Mouse (Mus musculus) intestine, embryonic 14.5 days (tissue): Measurements from ENCODE around the gene Usp44. TPM values are rescaled to one million over a fixed set of nuclear protein-coding genes. Genes with fewer than 3 reads are reported as not detected.
"Not testable (repeated sequence)": the region's sequence is repeated elsewhere in the genome, so short reads cannot be mapped to it uniquely, and the experiment has no call there.

Experiments
- ATAC-seq: fragments of 200-750 bp; cut with Nextera tagmentation; replicated peaks from 2 replicates; pipeline ENCODE4 v1.8.0; 2017; ENCODE audit warnings: low read depth, moderate number of reproducible peaks, moderate TSS enrichment, moderate library complexity; ENCODE audit not compliant: low FRiP score, low TSS enrichment
- DNase-seq: peaks from one replicate; pipeline ENCODE4 v3.0.0-alpha.2; 2018; ENCODE audit warnings: low spot score
- H3K27ac ChIP-seq: fragments of 300-500 bp; sonication (generic); 2 replicates; pipeline ENCODE4 v1.5.1; 2014; ENCODE audit warnings: low read depth, mild to moderate bottlenecking, control low read depth
- H3K27me3 ChIP-seq: fragments of 300-500 bp; sonication (generic); replicated peaks from 2 replicates; pipeline ENCODE4 v1.6.1; 2014; ENCODE audit warnings: low read length, control low read depth; ENCODE audit not compliant: control insufficient read depth, insufficient read depth
- H3K36me3 ChIP-seq: fragments of 300-500 bp; sonication (generic); 2 replicates; pipeline ENCODE4 v1.6.1; 2014; ENCODE audit warnings: low read length, control low read depth; ENCODE audit not compliant: control insufficient read depth, insufficient read depth
- H3K4me1 ChIP-seq: fragments of 300-500 bp; sonication (generic); replicated peaks from 2 replicates; pipeline ENCODE4 v1.6.1; 2014; ENCODE audit warnings: low read length, control low read depth, mixed read lengths; ENCODE audit not compliant: control insufficient read depth, insufficient read depth
- H3K4me2 ChIP-seq: fragments of 300-500 bp; sonication (generic); 2 replicates; pipeline ENCODE4 v1.6.1; 2014; ENCODE audit warnings: low read length
- H3K4me3 ChIP-seq: fragments of 300-500 bp; sonication (generic); 2 replicates; pipeline ENCODE4 v1.5.1; 2014; ENCODE audit warnings: low read depth, low read length, control low read depth, mixed read lengths
- H3K9ac ChIP-seq: fragments of 300-500 bp; sonication (generic); 2 replicates; pipeline ENCODE4 v1.6.1; 2014; ENCODE audit warnings: mild to moderate bottlenecking, low read length
- H3K9me3 ChIP-seq: fragments of 300-500 bp; sonication (generic); 2 replicates; pipeline ENCODE4 v1.6.1; 2016; ENCODE audit warnings: low read length, control low read depth; ENCODE audit not compliant: control insufficient read depth
- WGBS: fragments of 180-500 bp; shearing (Covaris S2); extraction: QIAGEN DNeasy Blood & Tissue Kit; methylation state at CpG from one replicate; pipeline ENCODE4 v1.1.7; 2014; 5-methylcytosine and 5-hydroxymethylcytosine counted together
- polyA plus RNA-seq: library from polyadenylated mRNA; unstranded; fragments of >200 nt; fragmentation: Nextera tagmentation; extraction: Ambion mirVana; gene quantifications from 2 replicates; pipeline ENCODE4 v1.2.1, GENCODE M21; 2014

The Usp44 gene
- polyA plus RNA-seq: 0.38 and 0.86 TPM in 2 replicates

DNA sequence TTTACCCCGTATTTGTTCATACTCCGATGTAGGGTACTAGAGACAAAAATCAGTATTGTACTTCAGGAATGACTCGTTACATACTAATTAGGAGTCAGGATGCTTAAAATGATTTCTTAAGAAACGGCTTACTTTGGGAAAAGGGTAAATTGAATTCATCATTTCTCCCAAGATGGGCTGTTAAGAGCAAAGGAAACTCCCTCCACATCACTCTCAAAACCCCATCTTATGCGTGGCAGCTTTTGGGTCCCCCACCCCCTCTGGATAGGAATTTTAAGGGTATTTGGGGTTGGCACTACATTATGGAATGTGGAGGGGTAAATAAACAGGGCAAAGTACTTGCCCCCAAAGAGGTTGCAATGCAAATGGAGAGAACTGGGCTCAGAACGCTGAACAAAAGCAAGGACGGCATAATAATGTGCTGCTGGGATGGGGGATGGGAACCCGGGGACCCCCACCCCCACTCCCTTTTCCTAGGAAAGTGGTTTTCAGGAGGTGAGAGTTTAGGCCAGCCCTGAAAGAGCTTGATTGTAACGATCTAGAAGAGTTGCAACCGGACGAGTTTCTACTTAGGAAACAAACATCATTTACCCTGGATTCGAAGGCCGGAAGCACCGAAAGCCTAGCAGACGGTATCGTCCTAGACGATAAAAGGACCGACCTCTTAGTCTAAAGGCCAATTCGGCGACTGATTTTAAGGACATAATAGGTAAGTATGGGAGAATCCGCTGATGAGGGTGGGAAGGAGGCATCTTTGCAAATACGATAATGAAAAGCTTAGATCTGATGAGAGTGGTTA, at the start of gene Usp44:
TSS of gene Usp44 (plus strand) at position 625 of the 799 bp plus-strand sequence.
- H3K4me2 ChIP-seq: peak within 1 kb of the TSS; percentile 14
- WGBS: 8% methylated on average over 22 of the region's 22 CpGs
- H3K4me3 ChIP-seq: no peak within 1 kb of the TSS; the same call in 1 of the 2 replicates
- DNase-seq (no peak), ATAC-seq (no peak)
- no peaks in the 10 kb centered on the region for H3K36me3 ChIP-seq
- H3K9ac ChIP-seq: no peak within 1 kb of the TSS
- peaks cover 65% of the 10 kb centered on the region for H3K27me3 ChIP-seq
- no peaks in the 10 kb centered on the region for H3K9me3 ChIP-seq
- no peak within 1 kb of the TSS for H3K27ac ChIP-seq
- H3K4me1 ChIP-seq: peaks cover 4% of the 10 kb centered on the region; the same call in 1 of the 2 replicates

DNA sequence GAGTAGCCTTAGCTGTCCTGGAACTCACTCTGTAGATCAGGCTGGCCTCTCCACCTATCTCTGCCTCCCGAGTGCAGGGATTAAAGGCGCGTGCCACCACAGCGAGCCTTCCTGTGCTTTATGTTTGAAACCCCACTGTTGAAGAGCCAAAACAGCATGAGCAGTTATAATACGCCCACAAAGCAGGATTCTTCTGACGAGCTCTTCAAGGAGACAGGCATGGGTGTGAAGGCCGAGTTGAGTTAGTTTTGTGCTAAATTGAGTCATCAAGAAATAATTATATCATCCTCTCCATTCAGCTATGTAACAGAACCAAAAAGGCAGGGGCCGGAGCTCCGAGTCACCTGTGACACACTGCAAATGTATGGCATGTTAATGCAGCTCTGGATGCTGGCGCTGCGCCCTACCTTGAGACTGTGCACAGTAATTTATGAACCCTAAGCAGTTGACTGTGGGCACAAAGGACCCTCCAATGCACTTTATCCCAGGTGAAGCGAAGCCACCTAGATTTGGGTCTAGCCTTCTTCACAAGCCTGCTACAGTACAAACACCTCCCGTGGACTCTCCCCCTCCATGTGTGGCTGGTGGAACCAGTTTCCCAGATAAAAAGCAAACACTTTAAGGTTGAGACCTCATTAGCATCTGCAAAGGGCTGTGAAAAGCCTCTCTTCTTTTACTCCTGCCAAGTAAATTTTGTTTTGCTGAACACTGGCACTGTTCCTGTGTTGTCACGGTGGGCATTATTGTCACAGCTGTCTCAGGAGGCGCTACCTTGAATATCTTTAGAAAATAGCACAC, 47.9 kb upstream of the Usp44 start:
- H3K27ac ChIP-seq: no peak overlapping the region
- no peaks in the 10 kb centered on the region for H3K27me3 ChIP-seq
- H3K4me3 ChIP-seq: no peak overlapping the region
- no peaks in the 10 kb centered on the region for H3K4me1 ChIP-seq
- no peaks in the 10 kb centered on the region for H3K36me3 ChIP-seq
- no peak for DNase-seq
- WGBS: 75% methylated on average over 15 of the region's 15 CpGs
- H3K9ac ChIP-seq: no peak overlapping the region
- no peak for ATAC-seq
- no peak overlapping the region for H3K4me2 ChIP-seq
- no peaks in the 10 kb centered on the region for H3K9me3 ChIP-seq

- Histone ChIP-seq H3K4me3 (no peak overlapping the region), H3K27ac (no peak overlapping the region), H3K9me3 (no peaks in the 10 kb centered on the region), H3K27me3 (no peaks in the 10 kb centered on the region), H3K4me1 (no peaks in the 10 kb centered on the region; the same call in 1 of the 2 replicates), H3K9ac (no peak overlapping the region), H3K36me3 (no peaks in the 10 kb centered on the region), H3K4me2 (no peak overlapping the region)
- no peak for DNase-seq
- WGBS: 70% methylated on average over 8 of the region's 8 CpGs
- ATAC-seq: no peak
Observed at GRCm38 (mm10) chr10:93799711-93800362, 31.5 kb upstream of the Usp44 start.

DNA sequence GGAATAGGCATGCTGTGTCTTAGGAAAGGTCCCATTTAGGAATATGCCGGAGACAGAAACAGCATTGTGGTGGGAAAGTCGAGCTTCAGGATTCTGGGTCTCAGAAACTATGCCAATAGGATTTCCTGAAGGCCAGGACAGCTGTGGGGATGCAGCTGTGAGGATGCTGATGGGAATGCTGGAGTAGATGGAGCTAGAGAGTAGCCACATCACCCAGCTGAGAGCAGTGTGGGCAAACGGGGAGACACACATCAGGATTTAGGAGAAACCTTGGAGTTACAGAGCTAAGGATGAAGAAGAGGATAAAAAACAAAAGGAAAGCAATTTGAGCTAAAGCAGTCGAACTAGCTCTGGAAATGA, 31.0 kb upstream of the Usp44 start:
- Histone ChIP-seq H3K4me3 (no peak overlapping the region), H3K9me3 (no peaks in the 10 kb centered on the region), H3K36me3 (no peaks in the 10 kb centered on the region), H3K9ac (no peak overlapping the region), H3K27me3 (no peaks in the 10 kb centered on the region), H3K27ac (no peak overlapping the region), H3K4me2 (no peak overlapping the region), H3K4me1 (no peaks in the 10 kb centered on the region; the same call in 1 of the 2 replicates)
- DNase-seq: no peak
- ATAC-seq: no peak
- 69% methylated on average over 4 of the region's 4 CpGs for WGBS

DNA sequence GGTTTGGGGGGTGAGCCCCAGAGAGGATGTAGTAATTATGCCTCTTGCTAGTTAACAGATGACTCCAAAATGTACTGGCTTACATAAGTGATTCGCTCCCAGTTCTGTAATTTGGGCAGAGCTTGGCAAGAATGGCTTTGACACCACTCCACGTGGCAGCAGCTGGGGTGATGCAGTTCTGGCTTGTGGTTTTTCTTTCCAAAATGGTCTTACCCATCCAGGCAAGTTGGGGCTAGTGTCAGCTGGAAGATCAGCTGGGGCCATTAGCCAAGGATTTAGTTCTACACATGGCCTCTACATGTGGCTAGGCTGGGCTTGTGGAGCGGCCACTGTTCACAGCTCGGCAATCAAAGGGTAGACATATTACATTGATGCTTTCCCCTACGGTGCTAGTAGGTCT, 30.5 kb upstream of the Usp44 start:
- no peak overlapping the region for H3K4me3 ChIP-seq
- no peak overlapping the region for H3K9ac ChIP-seq
- H3K27ac ChIP-seq: no peak overlapping the region
- no peaks in the 10 kb centered on the region for H3K9me3 ChIP-seq
- DNase-seq (no peak), ATAC-seq (no peak)
- no peaks in the 10 kb centered on the region for H3K27me3 ChIP-seq
- 89% methylated on average over 5 of the region's 5 CpGs for WGBS
- H3K36me3 ChIP-seq: no peaks in the 10 kb centered on the region
- H3K4me2 ChIP-seq: no peak overlapping the region
- H3K4me1 ChIP-seq: no peaks in the 10 kb centered on the region; the same call in 1 of the 2 replicates

DNA sequence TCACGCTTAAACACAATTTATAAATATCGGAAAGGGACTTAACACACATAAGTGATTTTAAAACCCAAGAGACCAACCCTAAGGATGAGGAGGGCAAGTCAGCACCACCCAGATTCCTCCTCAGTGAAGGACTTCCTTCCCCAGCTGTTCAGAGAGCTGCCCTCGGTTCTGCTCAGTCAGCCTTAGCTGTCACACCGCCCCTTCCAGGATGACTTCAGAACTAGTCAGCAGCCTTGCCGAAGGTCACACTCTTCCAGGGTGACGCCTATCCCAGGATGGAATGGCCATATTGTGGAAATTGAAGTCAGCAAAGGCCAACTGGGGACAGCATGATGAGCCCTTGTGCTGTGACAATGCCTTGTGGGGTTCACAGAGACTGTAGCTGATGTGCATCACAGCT, 28.2 kb upstream of the Usp44 start:
- Histone ChIP-seq H3K4me3 (no peak overlapping the region), H3K27me3 (no peaks in the 10 kb centered on the region), H3K9ac (no peak overlapping the region), H3K36me3 (no peaks in the 10 kb centered on the region), H3K4me2 (no peak overlapping the region), H3K4me1 (no peaks in the 10 kb centered on the region; the same call in 1 of the 2 replicates), H3K9me3 (no peaks in the 10 kb centered on the region), H3K27ac (no peak overlapping the region)
- DNase-seq (no peak), ATAC-seq (no peak)
- 73% methylated on average over 6 of the region's 6 CpGs for WGBS

GRCm38 (mm10) chr10:93809438-93809837, 21.9 kb upstream of the Usp44 start:
- H3K27ac ChIP-seq, H3K4me1 ChIP-seq, ATAC-seq, H3K27me3 ChIP-seq, H3K4me3 ChIP-seq, H3K9me3 ChIP-seq, H3K4me2 ChIP-seq, H3K36me3 ChIP-seq, H3K9ac ChIP-seq, DNase-seq: not testable (repeated sequence)
- WGBS: 93% methylated on average over 8 of the region's 8 CpGs

DNA sequence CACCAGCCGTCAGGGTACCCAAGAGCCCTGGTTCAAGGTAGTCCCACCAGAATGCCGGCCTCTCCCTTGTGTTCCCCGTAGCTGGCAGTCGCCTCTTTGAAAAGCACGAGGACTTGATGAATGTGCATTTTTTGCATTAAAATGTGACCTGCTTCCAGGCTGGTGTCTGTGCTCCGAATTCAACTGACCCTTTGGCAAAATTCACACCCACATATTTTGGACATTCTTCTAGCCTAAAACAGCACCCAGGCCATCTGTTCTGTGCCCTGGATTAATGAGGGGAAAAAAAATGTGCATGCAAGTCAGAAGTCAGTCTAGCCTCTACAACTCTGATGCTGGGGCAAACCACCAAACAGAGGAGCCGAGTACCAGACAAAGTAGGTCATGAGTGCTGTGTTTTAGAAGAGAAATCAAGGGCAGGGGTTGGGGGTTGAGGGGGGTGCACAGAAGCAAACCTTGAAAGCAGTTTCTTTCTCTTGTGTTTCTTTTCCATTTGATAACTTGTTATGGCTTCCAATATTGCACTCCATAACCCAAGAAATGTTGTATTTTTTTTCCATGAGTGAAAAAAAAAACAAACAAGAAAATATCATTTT, 20.7 kb upstream of the Usp44 start:
- no peaks in the 10 kb centered on the region for H3K4me1 ChIP-seq
- DNase-seq: no peak
- no peaks in the 10 kb centered on the region for H3K36me3 ChIP-seq
- no peak overlapping the region for H3K9ac ChIP-seq
- no peak overlapping the region for H3K27ac ChIP-seq
- no peaks in the 10 kb centered on the region for H3K9me3 ChIP-seq
- H3K4me3 ChIP-seq: no peak overlapping the region
- H3K27me3 ChIP-seq: no peaks in the 10 kb centered on the region
- no peak for ATAC-seq
- H3K4me2 ChIP-seq: no peak overlapping the region
- WGBS: 42% methylated on average over 7 of the region's 7 CpGs
